Mouse (Mus musculus) embryonic facial prominence, embryonic 12.5 days (tissue): ENCODE results near the gene Dtx3. TPM values are rescaled to one million over a fixed set of nuclear protein-coding genes. Genes with fewer than 3 reads are reported as not detected.
"Not testable (repeated sequence)": the region's sequence is repeated elsewhere in the genome, so short reads cannot be mapped to it uniquely, and the experiment has no call there.

Experiments used
- ATAC-seq: fragments of 200-750 bp; cut with Nextera tagmentation; 2 replicates; pipeline ENCODE4 v1.8.0; 2017; ENCODE audit not compliant: insufficient number of reproducible peaks, insufficient read depth, low FRiP score, low TSS enrichment
- H3K27ac ChIP-seq: fragments of 300-500 bp; sonication (generic); 2 replicates; pipeline ENCODE4 v1.5.1; 2016; ENCODE audit warnings: mild to moderate bottlenecking
- H3K27me3 ChIP-seq: fragments of 300-500 bp; sonication (generic); 2 replicates; pipeline ENCODE4 v1.6.1; 2016; ENCODE audit warnings: mild to moderate bottlenecking, moderate library complexity
- H3K36me3 ChIP-seq: fragments of 300-500 bp; sonication (generic); 2 replicates; pipeline ENCODE4 v1.6.1; 2016; ENCODE audit warnings: mild to moderate bottlenecking
- H3K4me1 ChIP-seq: fragments of 300-500 bp; sonication (generic); 2 replicates; pipeline ENCODE4 v1.6.1; 2016
- H3K4me2 ChIP-seq: fragments of 300-500 bp; sonication (generic); replicated peaks from 2 replicates; pipeline ENCODE4 v1.6.1; 2016; ENCODE audit warnings: mild to moderate bottlenecking, moderate library complexity
- H3K4me3 ChIP-seq: fragments of 300-500 bp; sonication (generic); 2 replicates; pipeline ENCODE4 v1.5.1; 2016; ENCODE audit warnings: mild to moderate bottlenecking
- H3K9ac ChIP-seq: fragments of 300-500 bp; sonication (generic); 2 replicates; pipeline ENCODE4 v1.6.1; 2016; ENCODE audit warnings: mild to moderate bottlenecking, moderate library complexity
- H3K9me3 ChIP-seq: fragments of 300-500 bp; sonication (generic); 2 replicates; pipeline ENCODE4 v1.6.1; 2016; ENCODE audit warnings: mild to moderate bottlenecking, moderate library complexity
- WGBS: fragments of 180-500 bp; shearing (Covaris S2); methylation state at CpG from one replicate; pipeline ENCODE4 v1.1.7; 2016; 5-methylcytosine and 5-hydroxymethylcytosine counted together
- polyA plus RNA-seq: library from polyadenylated mRNA; unstranded; fragments of >200 nt; fragmentation: Nextera tagmentation; extraction: Ambion mirVana; gene quantifications from 2 replicates; pipeline ENCODE4 v1.2.1, GENCODE M21; 2016

Gene Dtx3
- polyA plus RNA-seq, 1 experiment from 2014 or later = 172 TPM

- no peaks in the 10 kb centered on the region for H3K9me3 ChIP-seq
- WGBS = 84% methylated on average over 8 of the region's 8 CpGs
- H3K4me3 ChIP-seq = no peak overlapping the region
- no peak overlapping the region for H3K27ac ChIP-seq
- peaks cover 56% of the 10 kb centered on the region for H3K36me3 ChIP-seq
- H3K9ac ChIP-seq = no peak overlapping the region
- ATAC-seq = no peak
- H3K4me2 ChIP-seq = no peak overlapping the region
- no peaks in the 10 kb centered on the region for H3K27me3 ChIP-seq
- peaks cover 11% of the 10 kb centered on the region; the same call in 1 of the 2 replicates for H3K4me1 ChIP-seq
These were observed 4.8 kb upstream of the Dtx3 start for GRCm38 (mm10) chr10:127200279-127200678.

DNA sequence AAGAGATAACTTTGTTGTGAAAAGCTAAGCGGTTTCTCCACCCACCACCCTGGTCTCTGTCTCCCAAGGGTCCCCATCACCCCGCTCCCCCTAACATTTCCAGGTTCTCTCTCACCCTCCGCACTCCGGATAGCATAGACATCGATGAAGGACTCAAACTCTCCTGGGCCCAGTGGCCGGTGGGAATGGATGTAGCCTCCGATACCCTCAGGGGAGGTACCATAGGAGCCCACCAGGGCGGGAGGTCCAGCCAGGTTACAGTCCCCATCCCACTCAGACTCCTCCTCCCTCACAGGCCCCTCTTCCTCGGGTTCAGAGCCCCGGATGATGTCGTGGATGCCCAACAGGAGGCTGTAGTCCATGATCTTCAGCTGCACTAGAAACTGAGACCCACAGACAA lies 3.9 kb upstream of the Dtx3 start:
- Histone ChIP-seq H3K27me3 (no peaks in the 10 kb centered on the region), H3K4me2 (no peak overlapping the region), H3K36me3 (peaks cover 48% of the 10 kb centered on the region), H3K9me3 (no peaks in the 10 kb centered on the region), H3K27ac (no peak overlapping the region), H3K9ac (no peak overlapping the region), H3K4me3 (no peak overlapping the region), H3K4me1 (peaks cover 18% of the 10 kb centered on the region)
- ATAC-seq = no peak
- WGBS = 75% methylated on average over 11 of the region's 11 CpGs

- 74% methylated on average over 5 of the region's 5 CpGs for WGBS
- no peak for ATAC-seq
- H3K4me2 ChIP-seq = no peak overlapping the region
- no peak overlapping the region for H3K4me3 ChIP-seq
- peaks cover 22% of the 10 kb centered on the region for H3K4me1 ChIP-seq
- peaks cover 46% of the 10 kb centered on the region for H3K36me3 ChIP-seq
- H3K27me3 ChIP-seq = no peaks in the 10 kb centered on the region
- peak overlapping the region; percentile 32; the same call in 1 of the 2 replicates for H3K9ac ChIP-seq
- no peaks in the 10 kb centered on the region for H3K9me3 ChIP-seq
- H3K27ac ChIP-seq = no peak overlapping the region
These were observed 3.5 kb upstream of the Dtx3 start for GRCm38 (mm10) chr10:127199068-127199467.

- Histone ChIP-seq H3K4me2 (no peak overlapping the region), H3K9ac (no peak overlapping the region), H3K4me3 (no peak overlapping the region), H3K36me3 (peaks cover 41% of the 10 kb centered on the region), H3K27me3 (no peaks in the 10 kb centered on the region), H3K4me1 (peaks cover 22% of the 10 kb centered on the region), H3K27ac (no peak overlapping the region), H3K9me3 (no peaks in the 10 kb centered on the region)
- no peak for ATAC-seq
- WGBS = 47% methylated on average over 2 of the region's 2 CpGs
These were observed 3.0 kb upstream of the Dtx3 start for GRCm38 (mm10) chr10:127198492-127198891.

GRCm38 (mm10) chr10:127197505-127198110 lies 2.1 kb upstream of the Dtx3 start:
- Histone ChIP-seq H3K9ac (no peak overlapping the region), H3K9me3 (no peaks in the 10 kb centered on the region), H3K4me1 (peaks cover 27% of the 10 kb centered on the region), H3K4me2 (no peak overlapping the region), H3K4me3 (no peak overlapping the region), H3K36me3 (peaks cover 41% of the 10 kb centered on the region), H3K27me3 (no peaks in the 10 kb centered on the region), H3K27ac (no peak overlapping the region)
- WGBS = 93% methylated on average over 11 of the region's 11 CpGs
- no peak for ATAC-seq

DNA sequence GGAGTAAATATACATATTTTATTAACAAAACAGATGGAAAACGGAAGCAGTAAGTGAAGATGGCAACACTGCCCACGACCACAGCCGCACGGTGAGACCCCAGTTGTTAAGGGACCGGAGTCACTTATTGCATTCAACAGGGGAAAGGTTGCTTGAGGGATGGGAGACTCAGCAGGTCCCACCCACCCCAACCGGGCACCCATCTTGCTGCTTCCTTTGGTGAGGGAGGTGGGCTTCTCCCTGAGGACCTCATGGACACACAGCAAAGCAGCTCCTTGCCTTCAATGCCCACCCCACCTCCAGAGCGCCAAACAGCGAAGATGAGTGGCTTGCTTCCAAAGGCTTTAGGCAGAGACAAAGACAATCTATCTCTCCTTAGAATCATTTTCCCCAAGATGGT lies 1.6 kb upstream of the Dtx3 start:
- Histone ChIP-seq H3K9me3 (no peaks in the 10 kb centered on the region), H3K9ac (no peak overlapping the region), H3K27me3 (no peaks in the 10 kb centered on the region), H3K36me3 (peaks cover 40% of the 10 kb centered on the region), H3K4me1 (peaks cover 28% of the 10 kb centered on the region), H3K4me2 (no peak overlapping the region), H3K27ac (no peak overlapping the region), H3K4me3 (no peak overlapping the region)
- ATAC-seq = no peak
- WGBS = 91% methylated on average over 8 of the region's 8 CpGs

GRCm38 (mm10) chr10:127196392-127196791 lies 864 bp upstream of the Dtx3 start:
- Histone ChIP-seq H3K4me3 (peak overlapping the region; percentile 88), H3K36me3 (peaks cover 37% of the 10 kb centered on the region), H3K9me3 (no peaks in the 10 kb centered on the region), H3K4me2 (peak overlapping the region; percentile 87), H3K27me3 (no peaks in the 10 kb centered on the region), H3K27ac (peak overlapping the region; percentile 95), H3K4me1 (peaks cover 29% of the 10 kb centered on the region), H3K9ac (peak overlapping the region; percentile 95)
- peak; percentile 62 for ATAC-seq
- 4% methylated on average over 5 of the region's 5 CpGs for WGBS

DNA sequence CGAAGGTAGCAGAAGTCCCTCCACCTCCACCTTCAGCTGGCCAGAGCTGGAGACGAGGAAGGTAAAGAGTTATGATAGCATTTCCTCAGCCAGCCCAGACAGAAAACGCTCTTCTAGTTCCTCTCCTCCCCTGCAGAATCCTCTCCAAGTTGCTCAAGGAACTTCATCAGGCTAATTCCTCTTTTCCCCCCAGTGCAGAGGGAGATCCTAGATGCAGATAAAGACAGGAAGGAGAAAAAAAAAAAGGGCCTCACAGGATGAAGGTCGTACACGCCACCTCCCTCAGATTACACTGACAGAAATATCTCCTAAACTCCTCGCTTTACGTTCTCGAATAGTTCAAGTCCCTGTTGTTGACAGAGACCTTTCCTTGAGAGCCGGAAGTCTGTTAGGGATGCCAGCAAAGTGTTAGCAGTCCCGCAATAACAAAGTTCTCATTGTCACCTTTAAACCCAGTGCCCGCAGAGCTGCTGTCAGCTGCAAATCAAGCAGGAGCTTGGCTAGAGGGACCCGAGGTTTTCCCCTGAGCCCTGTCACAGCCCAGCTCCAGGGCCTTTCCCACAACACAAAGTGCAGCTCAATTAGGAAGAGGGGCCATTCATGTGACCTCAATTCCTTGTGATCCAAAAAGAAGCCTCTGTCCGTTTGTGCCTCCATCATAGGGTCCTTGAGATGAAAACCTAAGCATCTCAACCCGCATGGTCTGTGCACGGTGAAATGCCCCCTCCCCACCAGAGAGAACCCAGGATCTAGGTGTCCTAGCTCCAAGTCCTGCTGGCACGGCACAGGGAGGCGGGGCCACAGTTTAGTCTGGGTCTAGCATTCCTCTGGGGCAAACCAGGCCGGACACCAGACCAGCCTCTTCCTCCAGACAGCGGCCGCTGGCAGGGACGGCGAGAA lies 850 bp downstream of the Dtx3 start:
- Histone ChIP-seq H3K9ac (peak overlapping the region; percentile 95), H3K27me3 (no peaks in the 10 kb centered on the region), H3K4me3 (peak overlapping the region; percentile 88), H3K9me3 (no peaks in the 10 kb centered on the region), H3K36me3 (peaks cover 38% of the 10 kb centered on the region), H3K27ac (peak overlapping the region; percentile 95), H3K4me1 (peaks cover 46% of the 10 kb centered on the region), H3K4me2 (peak overlapping the region; percentile 87)
- ATAC-seq = peak; percentile 9; the same call in 1 of the 2 replicates
- 10% methylated on average over 22 of the region's 22 CpGs for WGBS

DNA sequence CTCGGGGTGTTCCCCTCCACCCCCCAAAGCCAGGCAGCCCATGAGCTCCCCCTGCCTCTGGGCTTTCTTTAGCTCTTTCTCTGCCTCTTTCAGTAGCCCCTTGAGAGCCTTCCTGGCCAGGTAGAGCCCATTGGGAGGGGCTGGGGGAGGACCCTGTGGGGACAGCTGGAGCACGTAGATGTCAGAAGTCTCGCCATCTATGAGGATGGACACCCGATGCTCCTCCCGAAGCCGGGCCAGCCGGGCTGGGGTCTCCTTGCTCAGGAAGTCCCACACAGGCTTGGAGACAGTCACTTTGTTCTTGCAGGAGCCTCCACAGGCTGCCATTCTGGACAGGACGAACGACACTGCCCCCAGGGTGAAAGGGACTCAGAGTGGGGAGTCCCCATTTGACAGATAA lies 2.5 kb downstream of the Dtx3 start:
- Histone ChIP-seq H3K4me1 (peaks cover 46% of the 10 kb centered on the region), H3K4me2 (no peak overlapping the region), H3K9me3 (no peaks in the 10 kb centered on the region), H3K27ac (no peak overlapping the region), H3K36me3 (peaks cover 22% of the 10 kb centered on the region), H3K9ac (no peak overlapping the region), H3K27me3 (no peaks in the 10 kb centered on the region), H3K4me3 (no peak overlapping the region)
- 73% methylated on average over 9 of the region's 9 CpGs for WGBS
- ATAC-seq = no peak

- not testable (repeated sequence) for H3K27me3 ChIP-seq, H3K9me3 ChIP-seq, ATAC-seq, H3K4me2 ChIP-seq, H3K27ac ChIP-seq, H3K9ac ChIP-seq, H3K4me3 ChIP-seq
- Histone ChIP-seq H3K4me1 (peaks cover 51% of the 10 kb centered on the region), H3K36me3 (peaks cover 18% of the 10 kb centered on the region)
- WGBS = 80% methylated on average over 1 of the region's 1 CpGs
These were observed 3.5 kb downstream of the Dtx3 start for GRCm38 (mm10) chr10:127192057-127192328.

- Histone ChIP-seq H3K27me3 (no peaks in the 10 kb centered on the region), H3K4me3 (no peak overlapping the region), H3K9me3 (no peaks in the 10 kb centered on the region), H3K27ac (peak overlapping the region; percentile 96; the same call in 1 of the 2 replicates), H3K4me2 (peak overlapping the region; percentile 92; the same call in 1 of the 2 replicates), H3K4me1 (peaks cover 48% of the 10 kb centered on the region), H3K9ac (no peak overlapping the region), H3K36me3 (peaks cover 24% of the 10 kb centered on the region)
- ATAC-seq = no peak
- whole genome bisulfite sequencing = 75% methylated on average over 19 of the region's 19 CpGs
These were observed 4.1 kb downstream of the Dtx3 start for GRCm38 (mm10) chr10:127191191-127192056.
